Mouse (Mus musculus): ENCODE data around the gene Serpinb3b. TPM values are rescaled to one million over a fixed set of nuclear protein-coding genes. Genes with fewer than 3 reads are reported as not detected.

Serpinb3b gene
- polyA plus RNA-seq (2014; fragmentation: Illumina TruSeq; extraction: RNeasy Lipid Tissue Mini Kit (QIAGEN cat#74804); ENCODE audit: low read depth, low replicate concordance): not detected

GRCm38 (mm10) chr1:107278261-107278660 lies at the start of gene Serpinb3b, which contains the start of gene Serpinb3c:
Serpinb3b (minus strand) TSS chr1:107278361.
Serpinb3c (minus strand) TSS chr1:107278371.

Other genes starting within 250 kb of the Serpinb3b start
- gene Serpinb3a, start 226.1 kb downstream of the Serpinb3b start, polyA plus RNA-seq (2014; fragmentation: Illumina TruSeq; extraction: RNeasy Lipid Tissue Mini Kit (QIAGEN cat#74804); ENCODE audit: low read depth, low replicate concordance): not detected
- gene Serpinb3d, start 194.9 kb downstream of the Serpinb3b start, polyA plus RNA-seq (2014; fragmentation: Illumina TruSeq; extraction: RNeasy Lipid Tissue Mini Kit (QIAGEN cat#74804); ENCODE audit: low read depth, low replicate concordance): not detected
- gene Serpinb3c, start within 50 bp of the Serpinb3b start, polyA plus RNA-seq (2014; fragmentation: Illumina TruSeq; extraction: RNeasy Lipid Tissue Mini Kit (QIAGEN cat#74804); ENCODE audit: low read depth, low replicate concordance): not detected
- gene Serpinb11, start 82.8 kb upstream of the Serpinb3b start, polyA plus RNA-seq (2014; fragmentation: Illumina TruSeq; extraction: RNeasy Lipid Tissue Mini Kit (QIAGEN cat#74804); ENCODE audit: low read depth, low replicate concordance): not detected
- not detected for gene Serpinb7, start 121.3 kb upstream of the Serpinb3b start, polyA plus RNA-seq (2014; fragmentation: Illumina TruSeq; extraction: RNeasy Lipid Tissue Mini Kit (QIAGEN cat#74804); ENCODE audit: low read depth, low replicate concordance)
- 0.63 TPM for gene Serpinb2, start 233.1 kb upstream of the Serpinb3b start, polyA plus RNA-seq (2014; fragmentation: Illumina TruSeq; extraction: RNeasy Lipid Tissue Mini Kit (QIAGEN cat#74804); ENCODE audit: low read depth, low replicate concordance)